Mouse (Mus musculus) thymus, postnatal 0 days (tissue): ENCODE measurements around the gene Sash3. TPM values are rescaled to one million over a fixed set of nuclear protein-coding genes. Genes with fewer than 3 reads are reported as not detected.

Source experiments
- DNase-seq: peaks from one replicate; pipeline ENCODE4 v3.0.0-alpha.2; 2015; ENCODE audit warnings: low spot score
- polyA plus RNA-seq: library from polyadenylated mRNA; unstranded; fragments of >200 nt; fragmentation: Nextera tagmentation; extraction: Ambion mirVana; gene quantifications from 2 replicates; pipeline ENCODE4 v1.2.1, GENCODE M21; 2015

Sash3 gene
- 240 and 251 TPM in 2 replicates for polyA plus RNA-seq

- peak; percentile 81 for DNase-seq
These were observed at the start of gene Sash3 for GRCm38 (mm10) chrX:48146262-48146661. Gene Sash3 (plus strand): TSS chrX:48146436.

GRCm38 (mm10) chrX:48096580-48096979 is 49.7 kb upstream of the Sash3 start:
- DNase-seq, result no peak

GRCm38 (mm10) chrX:48098470-48099129 is 47.6 kb upstream of the Sash3 start:
- peak; percentile 79 for DNase-seq

DNA sequence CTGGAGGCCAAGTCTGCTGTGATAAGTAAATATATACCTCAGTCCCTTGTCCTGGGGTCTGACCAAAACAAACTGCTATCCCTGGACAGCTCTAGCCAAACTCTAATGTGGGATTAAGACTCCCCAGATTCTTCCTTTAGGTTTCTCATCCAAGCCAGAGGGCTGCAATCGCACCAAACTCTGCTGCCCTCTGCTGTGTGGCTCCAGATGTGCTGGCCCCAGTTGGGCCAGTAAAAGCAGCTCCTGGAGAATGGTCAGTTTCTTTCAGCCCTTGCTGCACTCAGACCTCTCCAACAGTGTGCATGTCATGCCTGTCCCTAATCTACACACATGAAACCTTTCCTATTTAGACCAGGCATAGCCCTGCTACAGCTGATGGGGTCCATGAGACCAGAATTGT is 46.4 kb upstream of the Sash3 start:
- no peak for DNase-seq

DNA sequence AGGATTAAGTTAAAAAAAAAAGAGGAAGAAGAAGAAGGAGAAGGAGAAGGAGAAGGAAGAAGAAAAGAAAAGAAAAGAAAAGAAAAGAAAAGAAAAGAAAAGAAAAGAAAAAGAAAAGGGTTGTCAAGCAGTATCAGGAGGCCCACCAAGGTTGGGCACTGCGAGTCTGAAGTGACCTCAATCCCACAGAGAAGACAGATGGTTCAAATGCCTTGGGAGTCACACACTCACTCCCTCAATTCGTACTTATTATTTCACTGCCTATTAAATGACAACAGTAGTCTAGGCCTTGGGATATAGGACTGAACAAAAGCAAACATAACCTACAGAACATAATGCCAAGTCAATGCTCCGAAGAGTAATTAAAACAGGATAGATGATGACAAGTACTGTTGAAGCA is 43.0 kb upstream of the Sash3 start:
- DNase-seq, result no peak

DNA sequence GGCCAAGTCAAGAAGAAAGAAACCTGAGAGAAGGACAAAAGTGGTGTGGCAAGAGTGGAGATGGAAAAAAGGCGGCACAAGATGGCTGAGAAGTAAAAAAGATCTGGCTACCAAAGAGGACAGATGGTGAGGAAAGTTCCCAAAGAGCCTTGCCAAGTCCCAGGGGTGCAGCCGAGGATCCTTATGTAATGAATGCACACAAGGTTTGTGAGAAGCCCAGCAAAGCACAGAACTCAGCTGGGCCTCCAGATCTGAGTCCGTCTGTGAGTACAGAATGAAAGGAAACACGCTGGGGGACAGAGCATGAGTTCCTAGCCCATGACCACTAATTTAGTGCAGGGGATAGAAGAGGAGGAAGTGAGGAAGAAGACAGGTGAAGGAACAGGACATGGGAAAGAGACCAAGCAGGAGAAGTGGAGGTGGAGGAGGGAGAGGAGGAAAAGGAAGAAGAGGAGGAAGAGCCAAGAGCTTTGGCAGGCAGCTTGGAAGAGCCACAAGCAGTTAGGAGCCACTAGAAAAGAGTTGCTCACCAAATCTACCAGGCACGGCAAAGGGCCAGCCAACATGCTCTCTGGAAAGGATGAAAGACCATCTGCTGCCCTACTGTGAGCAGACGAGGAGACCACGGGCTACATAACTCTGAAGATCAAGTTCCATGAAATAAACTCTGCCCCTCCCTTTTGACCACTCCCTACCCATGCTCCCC is 41.3 kb upstream of the Sash3 start:
- no peak for DNase-seq

- no peak for DNase-seq
These were observed 40.0 kb upstream of the Sash3 start for GRCm38 (mm10) chrX:48106226-48106625.

DNA sequence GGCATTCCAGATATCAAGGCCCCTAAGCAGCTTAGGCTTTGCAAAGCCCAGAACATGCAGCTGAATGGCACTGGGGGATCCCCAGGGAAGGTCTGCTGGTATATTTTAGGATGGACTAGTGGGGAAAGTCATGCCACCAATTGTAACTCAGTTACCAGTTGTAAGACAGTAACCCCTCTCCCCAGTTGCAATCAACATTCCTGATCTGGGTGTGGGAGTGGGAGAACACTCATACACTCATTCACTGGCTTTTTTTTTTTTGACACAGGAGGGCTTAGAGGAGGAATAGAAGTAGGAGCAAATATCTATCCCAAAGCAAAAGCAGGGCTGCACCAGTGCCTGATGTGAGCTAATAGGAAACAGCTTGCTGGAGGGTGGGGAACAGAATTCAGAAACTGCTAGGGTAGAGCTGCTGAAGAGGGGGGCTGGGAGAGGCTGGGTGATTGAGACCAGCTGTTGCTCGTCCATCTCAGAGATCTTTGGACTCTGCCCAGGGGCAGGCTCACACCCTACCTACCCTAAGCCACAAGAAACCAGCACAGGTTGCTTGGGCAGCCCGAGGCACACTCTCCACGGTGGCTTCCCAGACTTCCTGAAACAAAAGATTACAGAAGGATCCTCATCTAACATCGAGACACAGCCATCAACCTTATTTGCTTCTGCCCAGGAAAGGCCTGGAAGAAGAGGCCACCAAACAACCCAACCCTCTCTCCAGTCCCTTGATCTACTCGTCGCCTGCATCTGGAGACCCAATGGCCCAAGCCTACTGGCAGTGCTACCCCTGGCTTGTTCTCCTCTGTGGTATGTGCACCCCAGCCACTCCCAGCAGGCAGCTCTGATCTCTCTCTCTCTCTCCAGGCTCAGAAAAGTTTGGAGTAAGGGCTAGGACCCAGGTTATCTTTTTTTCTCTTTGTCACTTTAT is 37.6 kb upstream of the Sash3 start, which contains the start of gene Xpnpep2:
Gene Xpnpep2, plus strand, starts transcription at position 332 of the 922 bp plus-strand sequence.
- DNase-seq, result no peak

- no peak for DNase-seq
These were observed 37.0 kb upstream of the Sash3 start for GRCm38 (mm10) chrX:48109316-48109655.

DNA sequence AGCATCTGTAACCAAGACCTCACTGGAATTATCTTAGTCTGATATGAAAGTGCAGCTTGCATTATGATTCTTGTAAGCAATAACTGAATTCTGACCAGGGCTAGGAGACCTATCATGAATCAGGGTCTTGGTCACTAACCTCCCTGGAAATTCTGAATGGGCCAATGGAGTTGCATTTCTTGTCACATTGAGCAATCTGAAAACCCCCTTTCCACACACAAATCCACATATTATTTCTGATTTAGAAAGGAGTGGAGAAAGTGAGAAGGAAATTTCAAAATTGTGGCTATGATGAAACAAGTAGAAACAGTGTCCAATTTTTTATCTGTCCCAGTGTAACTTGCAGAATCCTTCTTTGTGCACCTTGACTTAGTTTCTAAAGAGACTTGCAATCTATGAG is 26.9 kb upstream of the Sash3 start:
- DNase-seq, result no peak

DNA sequence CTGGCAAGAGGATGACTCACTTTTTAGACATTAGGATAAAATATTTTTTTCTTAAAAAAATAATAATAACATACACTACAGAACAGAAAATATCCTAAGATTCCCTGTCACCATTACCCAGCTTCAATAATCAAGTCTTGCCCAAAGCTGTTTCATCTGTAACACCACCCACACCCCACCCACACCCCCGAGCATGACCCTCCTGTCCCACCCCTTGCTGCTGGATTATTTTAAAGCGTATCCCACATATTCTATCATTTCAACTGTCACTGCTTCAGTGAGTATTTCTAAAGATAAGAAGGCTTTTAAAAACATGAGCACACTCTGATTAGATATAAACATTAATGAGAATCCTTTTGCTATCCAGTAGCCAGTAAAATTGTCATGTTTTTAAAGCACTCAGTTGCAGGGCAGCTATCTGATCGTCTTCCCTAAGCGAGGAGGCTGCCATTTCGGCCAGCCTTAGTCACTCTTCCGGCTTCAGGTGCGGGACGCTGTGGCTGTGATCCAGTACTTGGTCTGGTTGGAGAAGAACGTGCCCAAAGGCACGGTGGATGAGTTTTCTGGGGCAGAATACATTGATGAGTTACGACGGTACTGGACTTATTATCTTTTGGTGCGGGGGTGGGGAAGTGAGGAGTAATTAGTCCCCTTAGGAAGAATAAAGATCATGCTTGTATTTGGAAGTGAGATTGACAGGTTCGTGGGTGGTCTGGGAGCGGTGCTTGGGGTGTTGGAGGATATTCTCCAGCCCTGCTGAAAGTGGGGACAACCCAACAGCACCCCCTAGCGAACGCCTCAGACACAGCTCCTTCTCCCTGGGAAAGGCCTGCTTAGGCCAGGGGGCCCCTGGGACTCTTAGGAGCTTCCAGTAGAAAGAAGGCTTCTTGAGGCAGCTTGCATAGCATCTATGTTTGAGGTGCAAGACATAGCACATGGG is 21.8 kb upstream of the Sash3 start:
- peak; percentile 60 for DNase-seq

DNA sequence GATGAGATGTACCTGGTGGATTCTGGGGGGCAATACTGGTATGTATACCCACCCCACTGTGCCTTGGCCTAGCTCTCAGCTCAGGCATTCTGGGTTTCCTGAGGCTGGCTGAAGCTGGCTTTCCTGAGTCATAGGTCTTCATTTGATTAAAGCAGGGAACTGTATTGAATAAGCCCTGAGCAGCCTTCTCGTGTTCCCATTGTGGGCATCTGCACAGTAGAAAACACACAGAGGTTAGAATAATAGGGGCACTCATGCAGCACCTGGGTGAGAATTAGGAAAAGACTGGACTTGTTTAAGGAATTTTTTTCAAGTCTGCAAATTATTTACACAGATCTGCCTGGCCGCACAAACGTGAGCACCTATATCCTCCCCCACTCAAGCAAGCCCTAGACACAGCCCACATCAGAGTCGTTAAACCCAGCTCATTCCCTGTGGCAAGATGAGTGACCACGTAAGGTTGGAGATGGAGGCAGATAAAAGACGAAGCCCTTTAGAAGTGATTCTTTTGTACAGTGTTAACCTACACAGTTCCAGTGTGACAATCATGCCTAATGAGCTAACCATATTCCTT is 19.2 kb upstream of the Sash3 start:
- DNase-seq, result no peak

- DNase-seq, result peak; percentile 35
These were observed 18.6 kb upstream of the Sash3 start for GRCm38 (mm10) chrX:48127502-48128218.

DNA sequence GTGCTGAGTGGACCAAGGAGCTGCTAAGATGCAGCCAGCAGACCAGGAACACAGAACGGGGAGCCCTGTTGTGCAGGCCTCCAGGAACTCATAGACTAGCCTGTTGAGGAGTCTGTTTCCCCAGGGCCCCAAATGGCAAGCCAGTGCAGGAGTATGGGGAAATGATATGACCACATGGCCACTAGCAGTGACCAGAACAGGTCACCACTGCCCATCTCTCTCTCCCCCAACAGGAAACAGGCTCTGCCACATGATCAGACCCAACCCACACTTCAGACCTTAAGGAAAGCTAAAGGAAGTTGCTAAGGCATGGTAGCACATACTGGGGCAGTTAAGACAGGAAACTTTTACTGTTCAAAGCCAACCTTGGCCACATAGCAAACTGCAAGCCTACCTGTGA is 17.1 kb upstream of the Sash3 start:
- DNase-seq, result no peak

DNA sequence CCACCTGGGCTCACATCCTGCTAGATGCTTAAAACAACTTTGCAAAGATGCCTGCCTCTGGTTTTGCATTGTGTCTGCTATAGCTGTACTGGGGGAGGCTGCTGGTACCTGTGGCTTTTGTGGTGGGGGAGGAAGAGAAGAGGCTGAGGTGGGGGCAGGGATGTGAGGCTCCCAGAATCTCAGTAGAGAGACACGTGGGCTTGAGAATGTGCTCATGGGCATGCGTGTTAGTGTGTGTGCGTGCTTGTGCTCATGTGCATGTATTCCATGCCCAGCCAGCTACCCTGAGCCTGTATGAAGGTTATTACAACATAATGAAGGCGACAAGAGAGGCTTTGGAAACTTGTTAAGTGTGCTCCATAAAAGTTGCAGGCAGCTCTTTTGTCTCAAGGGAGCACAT is 9.3 kb upstream of the Sash3 start:
- peak; percentile 87 for DNase-seq

DNA sequence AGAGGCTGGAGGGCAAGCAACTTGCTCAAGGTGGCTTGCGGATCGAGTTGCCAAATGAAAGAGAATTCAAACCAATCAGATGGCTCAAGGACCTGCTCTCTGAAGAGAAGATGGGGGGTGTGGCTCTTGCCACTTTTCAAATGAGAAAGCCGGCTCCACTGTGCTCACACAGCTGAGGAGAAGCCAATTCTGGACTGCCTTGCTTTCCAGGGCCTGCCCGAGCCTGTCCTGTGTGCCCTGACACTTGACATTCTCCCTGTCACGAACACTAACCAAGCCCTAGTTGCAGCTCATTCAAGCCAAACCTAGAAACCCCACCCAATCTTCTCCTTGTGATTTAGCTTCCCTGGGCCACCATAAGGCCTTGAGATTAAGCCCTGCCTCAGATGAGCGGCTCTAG is 8.2 kb upstream of the Sash3 start:
- peak; percentile 57 for DNase-seq

DNA sequence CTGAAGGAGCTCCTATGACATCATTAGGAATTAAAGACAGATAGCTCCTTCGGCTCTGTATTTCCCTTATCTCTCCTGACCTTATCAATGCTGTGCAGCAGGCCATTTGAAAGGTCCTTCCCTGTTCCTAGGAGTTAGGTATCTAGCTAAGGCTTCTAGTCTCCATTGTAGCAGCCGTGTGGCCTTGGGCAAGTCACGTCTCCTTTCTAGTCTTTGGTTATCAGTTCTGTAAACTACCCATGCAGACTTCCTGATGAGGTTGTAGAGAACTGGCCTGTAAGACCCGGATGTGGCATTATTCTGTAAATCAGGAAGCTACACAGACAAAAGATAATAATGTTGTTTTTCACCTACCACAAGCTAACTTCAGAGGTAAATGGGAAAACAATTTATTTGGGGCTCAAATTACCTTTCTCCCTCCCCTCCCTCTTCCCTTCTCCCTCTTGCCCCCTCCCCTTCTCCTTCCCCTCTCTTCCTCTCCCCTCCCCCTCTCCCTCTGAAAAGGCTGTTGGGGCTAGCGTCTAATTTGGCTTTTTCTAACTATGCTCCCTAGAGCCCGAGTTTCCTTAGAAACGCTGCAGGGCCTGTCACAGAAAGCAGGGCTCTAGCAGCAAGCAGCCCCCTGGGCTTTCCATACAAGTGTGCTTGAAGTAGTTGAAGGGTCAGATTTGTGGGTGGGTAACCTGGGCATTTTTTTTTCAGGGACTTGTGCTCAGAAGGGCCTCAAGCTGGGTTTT is 7.5 kb upstream of the Sash3 start:
- no peak for DNase-seq

GRCm38 (mm10) chrX:48139368-48140285 is 6.6 kb upstream of the Sash3 start:
- peak; percentile 55 for DNase-seq
